Comparison of ENCODE assay signal across 24 mouse cellular contexts in genomic region chr3:67551193-67551592, GRCm38 (mm10). TPM values are rescaled to one million over a fixed set of nuclear protein-coding genes. Genes with fewer than 3 reads are reported as not detected.
DNase-seq lines count a peak whose midpoint lies in the region; ATAC-seq and TF ChIP-seq lines count a peak whose summit lies in the region.
"Had no signal": no experiment of that assay in that cellular context is flagged by ENCODE, and none has a peak within 500 bp of the region (broad histone marks: within the 10 kb centered on the region; RNA-seq: fewer than 3 reads in every experiment).

No protein-coding gene starts in this region.

- 42% methylated on average over 3 of the region's 3 CpGs for WGBS in kidney, adult 2 months
- WGBS in liver, adult 2 months = 13% methylated on average over 3 of the region's 3 CpGs
- 53% methylated on average over 3 of the region's 3 CpGs for WGBS in liver, embryonic 11.5 days
- WGBS in liver, postnatal 0 days (ENCODE audit: insufficient replicate concordance) = 39% methylated on average over 3 of the region's 3 CpGs

- H3K4me1 ChIP-seq in kidney, adult 2 months (ENCODE audit: control insufficient read depth, insufficient read depth, low read length) = no peaks in the 10 kb centered on the region
- H3K4me1 ChIP-seq in liver, adult 2 months (ENCODE audit: control insufficient read depth, insufficient read depth, low read length) = peaks cover 24% of the 10 kb centered on the region; the same call in 1 of the 2 replicates
- H3K4me1 ChIP-seq in liver, embryonic 11.5 days (replicated peaks; ENCODE audit: control insufficient read depth, insufficient read depth, low read length) = no peaks in the 10 kb centered on the region
- peaks cover 15% of the 10 kb centered on the region for H3K4me1 ChIP-seq in liver, postnatal 0 days (ENCODE audit: insufficient read depth)
- H3K4me1 ChIP-seq: heart, embryonic 13.5 days; hindbrain, embryonic 10.5 days; hindbrain, embryonic 15.5 days; liver, embryonic 13.5 days had no signal

- H3K4me2 ChIP-seq in liver, embryonic 11.5 days = no peak overlapping the region
- H3K4me2 ChIP-seq in liver, postnatal 0 days (ENCODE audit: low read depth, low read length) = no peak overlapping the region
- H3K4me2 ChIP-seq: heart, embryonic 13.5 days; hindbrain, embryonic 15.5 days; liver, embryonic 13.5 days had no signal

- DNase-seq in kidney, adult 2 months = peak; percentile 33
- DNase-seq in kidney, adult 18-20 months = no peak
- peak; percentile 97 for DNase-seq in liver, adult 2 months (ENCODE audit: extremely low read depth, low read depth, low spot score)
- no peak for DNase-seq in liver, embryonic 11.5 days (ENCODE audit: low spot score)
- DNase-seq in NIH3T3 (ENCODE audit: low read depth) = peak; percentile 64
- peak; percentile 44 for DNase-seq in liver, postnatal 0 days
- DNase-seq in right cerebral cortex, postnatal 36 days (ENCODE audit: low spot score in 2 of 2) = no peak
- DNase-seq: adrenal gland, adult 2 months; adrenal gland, postnatal 36 days; cerebellum, adult 18-20 months; cerebellum, postnatal 14 days; heart, adult 2 months; heart, postnatal 10 days; liver, embryonic 13.5 days; midbrain, embryonic 14.5 days; thymus, postnatal 4 days had no signal

- TF ChIP-seq CTCF in kidney, adult 2 months (conservative IDR thresholded peaks at IDR 0.05; ENCODE audit: insufficient read depth, insufficient read length, low read depth, low read length) = no peak
- no peak for TF ChIP-seq CTCF in liver, adult 2 months (IDR thresholded peaks at IDR 0.05; ENCODE audit: low read depth, low read length)
- TF ChIP-seq CTCF in liver, postnatal 0 days (IDR thresholded peaks at IDR 0.05; ENCODE audit: low read depth) = no peak

- no peaks in the 10 kb centered on the region for H3K9me3 ChIP-seq in liver, embryonic 11.5 days (ENCODE audit: control insufficient read depth, low read length)
- no peaks in the 10 kb centered on the region for H3K9me3 ChIP-seq in liver, postnatal 0 days (ENCODE audit: low read length)
- H3K9me3 ChIP-seq: heart, embryonic 13.5 days; hindbrain, embryonic 10.5 days; hindbrain, embryonic 15.5 days; liver, embryonic 13.5 days had no signal

- TF ChIP-seq POLR2A in kidney, adult 2 months (IDR thresholded peaks at IDR 0.05; ENCODE audit: low read depth, low read length) = no peak
- TF ChIP-seq POLR2A in liver, adult 2 months (IDR thresholded peaks at IDR 0.05; ENCODE audit: extremely low read depth, insufficient read depth, low read length) = no peak

- no peak overlapping the region for H3K4me3 ChIP-seq in kidney, adult 2 months (ENCODE audit: insufficient read depth, low read depth, low read length)
- H3K4me3 ChIP-seq in liver, adult 2 months (ENCODE audit: insufficient read depth, low read depth, low read length) = no peak overlapping the region
- no peak overlapping the region for H3K4me3 ChIP-seq in liver, embryonic 11.5 days (ENCODE audit: low read depth, low read length)
- H3K4me3 ChIP-seq in liver, postnatal 0 days (ENCODE audit: low read depth, low read length) = no peak overlapping the region
- H3K4me3 ChIP-seq: erythroblast, embryonic 14.5 days; heart, adult 2 months; heart, embryonic 13.5 days; hindbrain, embryonic 10.5 days; hindbrain, embryonic 15.5 days; liver, embryonic 13.5 days had no signal

- no peaks in the 10 kb centered on the region for H3K79me2 ChIP-seq in liver, adult 2 months (ENCODE audit: control insufficient read depth, insufficient read depth, low read length)

- no peaks in the 10 kb centered on the region for H3K36me3 ChIP-seq in kidney, adult 2 months (ENCODE audit: control insufficient read depth, insufficient read depth, low read length)
- H3K36me3 ChIP-seq in liver, adult 2 months (ENCODE audit: control insufficient read depth, insufficient read depth, low read length) = no peaks in the 10 kb centered on the region
- no peaks in the 10 kb centered on the region for H3K36me3 ChIP-seq in liver, embryonic 11.5 days (ENCODE audit: control insufficient read depth, insufficient read depth, low read length)
- H3K36me3 ChIP-seq in liver, postnatal 0 days (replicated peaks; ENCODE audit: insufficient read depth, low read length) = no peaks in the 10 kb centered on the region
- H3K36me3 ChIP-seq: heart, embryonic 13.5 days; hindbrain, embryonic 10.5 days; hindbrain, embryonic 15.5 days; liver, embryonic 13.5 days had no signal

- peak overlapping the region; percentile 66; the same call in 1 of the 2 replicates for H3K9ac ChIP-seq in liver, adult 2 months (ENCODE audit: low read depth, low read length)
- H3K9ac ChIP-seq in liver, embryonic 11.5 days (ENCODE audit: low read depth, low read length) = no peak overlapping the region
- H3K9ac ChIP-seq in liver, postnatal 0 days (replicated peaks) = no peak overlapping the region
- H3K9ac ChIP-seq: heart, embryonic 13.5 days; hindbrain, embryonic 15.5 days; liver, embryonic 13.5 days had no signal

- H3K27ac ChIP-seq in kidney, adult 2 months (ENCODE audit: insufficient read depth, low read depth, low read length) = no peak overlapping the region
- H3K27ac ChIP-seq in liver, adult 2 months (replicated peaks; ENCODE audit: insufficient read depth, low read depth, low read length) = peak overlapping the region; percentile 98
- no peak overlapping the region for H3K27ac ChIP-seq in liver, embryonic 11.5 days (ENCODE audit: low read depth, low read length)
- peak overlapping the region; percentile 86 for H3K27ac ChIP-seq in liver, postnatal 0 days (ENCODE audit: low read depth)
- H3K27ac ChIP-seq: heart, adult 2 months; heart, embryonic 13.5 days; hindbrain, embryonic 10.5 days; hindbrain, embryonic 15.5 days; liver, embryonic 13.5 days had no signal

- no peak for ATAC-seq in liver, embryonic 11.5 days (replicated peaks; ENCODE audit: low FRiP score)
- ATAC-seq in liver, postnatal 0 days = peak; percentile 86
- ATAC-seq: CD4-positive, CD25-positive, alpha-beta regulatory T cell, adult 4 months; forebrain, embryonic 16.5 days; inflammation-experienced regulatory T-cells, adult 6 months had no signal

- TF ChIP-seq EP300 in liver, postnatal 0 days (IDR thresholded peaks at IDR 0.05; ENCODE audit: low read depth) = peak; percentile 66

- H3K27me3 ChIP-seq in kidney, adult 2 months (replicated peaks; ENCODE audit: control insufficient read depth, insufficient read depth, low read length) = no peaks in the 10 kb centered on the region
- H3K27me3 ChIP-seq in liver, adult 2 months (ENCODE audit: control insufficient read depth, insufficient read depth, low read length) = no peaks in the 10 kb centered on the region
- no peaks in the 10 kb centered on the region for H3K27me3 ChIP-seq in liver, embryonic 11.5 days (replicated peaks; ENCODE audit: control insufficient read depth, insufficient read depth, low read length)
- H3K27me3 ChIP-seq in liver, postnatal 0 days (ENCODE audit: insufficient read depth, low read length) = no peaks in the 10 kb centered on the region
- H3K27me3 ChIP-seq: heart, embryonic 13.5 days; hindbrain, embryonic 15.5 days; liver, embryonic 13.5 days had no signal

RNA-seq across cellular contexts. Expression of gene Mfsd1, which starts 31.3 kb away (rescaled TPM):
- polyA plus RNA-seq in kidney, adult 2 months (2012; rRNA removed) = 191 and 214 TPM in 2 replicates
- 86.1 and 99.3 TPM in 2 replicates for total RNA-seq in liver, adult 2 months (2014; rRNA removed)
- 60.3 and 66.1 TPM in 2 replicates for polyA plus RNA-seq in liver, adult 2 months (2012; rRNA removed)
- polyA plus RNA-seq in liver, embryonic 11.5 days (2014; fragmentation: Nextera tagmentation; extraction: Ambion mirVana) = 44.4 and 51.7 TPM in 2 replicates
- polyA plus RNA-seq in liver, postnatal 0 days (2015; fragmentation: Nextera tagmentation; extraction: Ambion mirVana) = 25.2 and 29.6 TPM in 2 replicates

RNA-seq across cellular contexts. Expression of gene Rarres1, which starts 35.9 kb away (rescaled TPM):
- polyA plus RNA-seq in kidney, adult 2 months (2012; rRNA removed) = 1.7 and 2.5 TPM in 2 replicates
- total RNA-seq in liver, adult 2 months (2014; rRNA removed) = 22.8 and 62.7 TPM in 2 replicates
- polyA plus RNA-seq in liver, adult 2 months (2012; rRNA removed) = 31.1 and 47.9 TPM in 2 replicates
- polyA plus RNA-seq in liver, embryonic 11.5 days (2014; fragmentation: Nextera tagmentation; extraction: Ambion mirVana) = 3.4 and 4.6 TPM in 2 replicates
- polyA plus RNA-seq in liver, postnatal 0 days (2015; fragmentation: Nextera tagmentation; extraction: Ambion mirVana) = 11.0 and 12.7 TPM in 2 replicates
- total RNA-seq: monocyte, adult 5-6 weeks had no signal
- polyA plus RNA-seq: CD4-positive, CD25-positive, alpha-beta regulatory T cell, adult 4 months; inflammation-experienced regulatory T-cells, adult 6 months had no signal

Comparison
In these comparisons a context has a peak if more than half of its experiments do, and no peak if none do; other contexts are left out.
1. DNase-seq: peak in kidney, adult 2 months (single experiment), liver, adult 2 months (single experiment), NIH3T3 (single experiment) and liver, postnatal 0 days (single experiment); none in kidney, adult 18-20 months (single experiment), liver, embryonic 11.5 days (single experiment) and right cerebral cortex, postnatal 36 days (0 of 2).
2. H3K27ac ChIP-seq: peak in liver, adult 2 months (single experiment) and liver, postnatal 0 days (single experiment); none in kidney, adult 2 months (single experiment) and liver, embryonic 11.5 days (single experiment).